Mouse (Mus musculus): ENCODE results near the gene Card11.

Gene Card11

GRCm38 (mm10) chr5:140852435-140852996, 147.9 kb downstream of the Card11 start:
- no peak for DNase-seq (ENCODE audit: low spot score)

- DNase-seq (ENCODE audit: low spot score) = no peak
Observed at GRCm38 (mm10) chr5:140847300-140847729, 153.1 kb downstream of the Card11 start.

- DNase-seq (ENCODE audit: low spot score) = no peak
Observed at GRCm38 (mm10) chr5:140841942-140842341, 158.4 kb downstream of the Card11 start.

- no peak for DNase-seq (ENCODE audit: low spot score)
Observed at GRCm38 (mm10) chr5:140831064-140831431, 169.3 kb downstream of the Card11 start.

- DNase-seq (ENCODE audit: low spot score) = peak; percentile 96
Observed at GRCm38 (mm10) chr5:140830314-140831063, 169.9 kb downstream of the Card11 start, which contains the start of gene Gna12. Gene Gna12 (minus strand): TSS chr5:140830431.

GRCm38 (mm10) chr5:140829911-140830294, 170.5 kb downstream of the Card11 start:
- no peak for DNase-seq (ENCODE audit: low spot score)

- DNase-seq (ENCODE audit: low spot score) = no peak
Observed at GRCm38 (mm10) chr5:140829081-140829910, 171.1 kb downstream of the Card11 start.

GRCm38 (mm10) chr5:140828363-140828762, 172.0 kb downstream of the Card11 start:
- DNase-seq (ENCODE audit: low spot score) = no peak

GRCm38 (mm10) chr5:140827896-140828295, 172.5 kb downstream of the Card11 start:
- DNase-seq (ENCODE audit: low spot score) = no peak

GRCm38 (mm10) chr5:140827413-140827812, 173.0 kb downstream of the Card11 start:
- DNase-seq (ENCODE audit: low spot score) = no peak

- no peak for DNase-seq (ENCODE audit: low spot score)
Observed at GRCm38 (mm10) chr5:140826796-140827195, 173.6 kb downstream of the Card11 start.

GRCm38 (mm10) chr5:140826118-140826517, 174.3 kb downstream of the Card11 start:
- DNase-seq (ENCODE audit: low spot score) = no peak

- no peak for DNase-seq (ENCODE audit: low spot score)
Observed at GRCm38 (mm10) chr5:140824126-140824525, 176.3 kb downstream of the Card11 start.

GRCm38 (mm10) chr5:140823386-140823785, 177.0 kb downstream of the Card11 start:
- no peak for DNase-seq (ENCODE audit: low spot score)
